Mouse (Mus musculus): ENCODE results near the gene Cc2d1a.
A peak's percentile ranks its signal among the peaks of the same experiment; 100 is the strongest.

Gene Cc2d1a

DNA sequence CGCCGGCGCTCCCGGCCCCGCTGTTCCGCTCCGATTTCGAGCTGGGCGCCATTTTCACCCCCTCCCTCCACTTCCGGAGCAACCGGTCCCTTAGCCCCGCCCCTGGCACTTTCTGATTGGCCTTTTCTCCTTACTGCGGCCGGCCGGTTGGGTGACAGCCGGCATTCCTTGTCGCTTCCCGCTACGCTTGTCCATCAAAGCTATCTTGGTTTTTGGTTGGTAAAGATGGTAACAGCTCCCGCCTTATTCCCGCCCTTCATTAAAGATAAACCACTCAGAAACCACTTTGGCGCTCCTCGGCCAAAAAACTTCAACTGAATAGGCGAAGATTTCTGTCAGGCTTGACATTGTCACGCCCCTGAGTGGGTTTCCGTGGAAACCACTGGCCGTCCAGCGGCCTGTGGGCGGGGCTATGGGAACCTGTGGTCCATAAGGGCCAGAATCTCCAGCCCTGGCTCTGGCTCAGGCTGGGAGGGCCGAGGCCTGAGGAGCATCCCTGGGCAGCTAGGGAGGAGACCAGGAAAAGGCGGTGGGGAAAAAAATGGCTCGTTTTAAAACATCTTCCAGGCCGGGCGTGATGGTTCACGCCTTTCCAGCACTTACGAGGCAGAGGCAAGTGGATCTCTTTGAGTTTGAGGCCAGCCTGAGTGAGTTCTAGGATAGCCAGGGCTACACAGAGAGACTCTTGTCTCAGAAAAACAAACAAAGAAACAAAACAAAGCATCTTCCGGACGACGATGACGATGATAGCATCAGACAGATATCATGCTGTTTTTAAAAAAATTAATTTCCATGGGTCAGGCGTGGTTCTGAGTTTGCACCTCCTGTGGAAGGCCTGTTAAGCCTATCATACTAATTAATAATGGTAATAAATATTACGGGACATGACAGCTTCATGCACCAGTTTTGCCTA, 42.8 kb downstream of the Cc2d1a start, which contains the start of gene Dcaf15:
Dcaf15 (minus strand) TSS at position 72 of the 913 bp plus-strand sequence.
- DNase-seq (ENCODE audit: low spot score), result peak; percentile 93

DNA sequence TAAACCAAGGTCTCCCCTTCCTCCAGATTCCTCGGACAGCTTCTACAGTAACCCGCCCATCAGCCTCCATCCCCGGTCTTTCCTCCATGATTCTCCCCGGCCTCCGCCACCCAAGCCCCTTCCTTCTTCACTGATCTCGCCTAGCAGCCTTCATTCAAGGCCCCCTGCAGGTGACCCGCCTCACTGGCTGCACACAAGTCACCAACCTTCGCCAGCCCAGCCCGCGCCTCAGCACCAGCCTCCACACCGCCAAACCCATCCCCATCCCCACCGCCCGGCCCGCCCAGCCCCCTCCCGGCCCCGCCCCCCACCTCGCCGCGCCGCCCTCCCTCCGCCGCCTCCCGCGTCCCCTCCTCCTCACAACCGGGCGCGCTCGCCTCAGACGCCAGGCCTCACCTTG, 43.5 kb downstream of the Cc2d1a start:
- no peak for DNase-seq (ENCODE audit: low spot score)

DNA sequence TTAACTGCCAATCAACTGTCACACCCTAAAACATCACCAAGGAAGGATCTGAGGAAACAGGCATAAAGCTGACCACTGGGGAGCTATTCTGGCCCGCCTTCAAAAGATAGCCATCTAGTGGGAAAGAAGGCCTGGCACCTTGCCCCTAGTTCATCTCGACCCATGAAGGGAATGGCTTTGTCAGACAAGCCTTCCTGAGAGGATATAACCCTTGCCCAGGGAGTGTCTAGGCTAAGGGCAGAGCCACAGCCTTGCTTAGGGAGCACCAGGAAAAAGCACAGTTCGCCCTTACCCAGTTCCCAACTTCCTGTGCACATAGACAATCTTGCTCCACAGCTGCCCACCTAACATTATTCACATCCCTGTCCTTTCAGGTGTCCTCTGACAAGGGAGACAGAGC, 44.1 kb downstream of the Cc2d1a start:
- DNase-seq (ENCODE audit: low spot score), result no peak

DNA sequence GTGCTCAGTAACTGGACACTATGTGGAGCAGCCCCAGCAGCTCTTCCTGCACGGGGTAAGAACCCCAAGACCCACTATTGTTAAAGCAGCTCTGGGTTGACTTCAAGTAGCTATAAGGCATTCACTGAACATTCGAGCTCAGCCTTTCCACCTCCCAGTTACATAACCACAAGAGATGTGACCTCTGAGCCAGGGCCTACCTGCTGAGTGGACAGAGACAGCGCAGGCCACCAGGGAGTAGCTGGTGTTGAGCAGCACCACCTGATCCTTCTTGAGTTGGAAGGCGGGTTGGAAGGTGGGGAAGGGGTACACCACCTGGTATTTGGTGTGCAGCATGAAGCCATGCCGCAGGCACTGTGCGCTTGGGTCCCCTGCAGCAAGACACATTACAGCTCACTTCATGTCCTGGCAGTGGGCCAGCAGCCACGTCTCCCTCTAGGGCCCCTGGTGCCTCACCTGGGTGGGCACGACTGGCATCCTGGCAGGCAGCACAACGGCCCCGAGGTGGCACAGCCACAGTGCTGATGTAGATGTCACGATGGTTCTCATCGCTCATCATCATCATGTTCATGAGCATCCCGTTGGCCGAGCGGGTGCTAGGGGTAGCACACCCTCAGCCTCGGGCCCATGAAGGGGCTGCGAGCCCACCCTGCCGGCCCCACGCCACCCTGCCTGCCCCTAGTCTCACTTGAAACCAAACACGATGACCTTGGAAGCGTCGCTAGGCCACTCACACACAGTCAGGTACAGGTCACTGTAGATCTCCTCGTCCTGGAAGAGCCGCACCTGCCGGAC, 46.1 kb downstream of the Cc2d1a start:
- no peak for DNase-seq (ENCODE audit: low spot score)

DNA sequence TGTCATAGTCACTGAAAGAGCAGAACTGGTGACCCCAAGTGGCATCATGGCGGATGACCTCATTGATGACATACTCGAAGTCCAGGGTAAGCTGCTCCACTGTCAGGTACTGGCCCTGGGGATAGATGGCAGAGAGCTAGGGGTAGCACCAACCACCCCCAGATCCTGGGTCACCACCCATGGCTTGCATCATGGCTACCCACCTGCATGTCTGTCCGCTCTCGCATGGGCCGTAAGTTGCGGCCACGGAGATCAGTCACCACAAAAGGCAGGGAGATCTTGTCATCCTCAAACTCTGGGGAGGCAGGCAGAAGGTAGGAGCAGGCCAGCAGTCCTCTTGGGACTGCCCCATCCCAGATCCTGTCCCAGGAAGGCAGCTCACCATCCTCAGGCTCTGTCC, 49.4 kb downstream of the Cc2d1a start:
- no peak for DNase-seq (ENCODE audit: low spot score)

DNA sequence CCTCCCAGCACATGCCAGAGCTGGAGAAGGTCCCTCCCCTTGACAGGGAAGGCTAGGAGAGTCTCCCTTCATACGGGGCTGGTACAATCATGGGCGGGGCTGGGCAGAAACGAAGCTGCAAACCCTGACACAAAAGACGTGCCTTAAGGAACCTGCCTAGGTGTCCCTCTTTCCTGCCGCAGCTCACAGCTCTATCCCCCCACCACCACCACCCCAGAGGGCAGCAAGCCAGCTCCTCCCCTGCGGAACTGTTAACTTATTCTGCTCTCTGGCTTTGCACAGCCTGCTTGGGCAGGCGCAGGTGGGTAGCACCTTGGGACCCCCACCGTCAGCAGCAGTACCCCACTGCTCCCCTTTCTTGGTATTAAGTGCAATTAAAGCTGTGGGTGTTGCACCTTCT, 51.7 kb downstream of the Cc2d1a start:
- no peak for DNase-seq (ENCODE audit: low spot score)

DNA sequence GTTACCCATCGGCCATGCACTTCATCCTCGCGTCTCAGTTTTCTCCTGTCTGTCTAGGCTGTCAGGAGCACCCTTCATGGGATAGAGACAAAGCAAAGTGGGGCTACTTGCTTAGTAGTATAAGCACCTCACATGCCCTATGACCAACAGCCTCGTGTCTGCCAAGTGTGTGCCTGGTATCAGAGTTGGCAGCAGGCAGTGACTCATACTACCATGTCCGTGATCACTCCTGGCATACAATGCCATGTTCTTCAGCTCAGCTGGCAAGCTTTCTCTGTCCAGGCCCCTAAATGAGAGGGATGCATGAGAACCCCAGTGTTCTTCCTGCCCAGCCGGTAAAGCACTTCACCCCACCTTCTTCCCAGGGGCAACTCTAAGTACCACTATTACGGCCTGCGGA, 57.2 kb downstream of the Cc2d1a start:
- no peak for DNase-seq (ENCODE audit: low spot score)

DNA sequence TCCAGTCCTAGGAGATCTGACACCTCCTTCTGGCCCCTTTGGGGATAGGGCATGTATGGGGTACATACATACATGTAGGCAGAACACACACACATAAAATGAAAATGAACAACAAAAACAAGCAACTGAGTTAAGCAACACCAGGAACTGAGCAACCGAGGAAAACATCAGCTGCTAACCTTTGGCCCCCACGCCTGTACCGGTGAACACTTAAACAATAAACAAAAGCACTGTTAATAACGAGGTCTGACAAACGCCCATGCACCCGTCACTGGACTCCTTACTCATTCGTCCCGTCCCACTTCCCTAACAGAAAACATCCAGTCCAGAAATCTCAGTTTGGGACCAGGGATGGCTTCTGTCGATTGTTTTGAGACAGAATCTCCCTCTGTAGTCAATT, 58.5 kb downstream of the Cc2d1a start:
- no peak for DNase-seq (ENCODE audit: low spot score)

DNA sequence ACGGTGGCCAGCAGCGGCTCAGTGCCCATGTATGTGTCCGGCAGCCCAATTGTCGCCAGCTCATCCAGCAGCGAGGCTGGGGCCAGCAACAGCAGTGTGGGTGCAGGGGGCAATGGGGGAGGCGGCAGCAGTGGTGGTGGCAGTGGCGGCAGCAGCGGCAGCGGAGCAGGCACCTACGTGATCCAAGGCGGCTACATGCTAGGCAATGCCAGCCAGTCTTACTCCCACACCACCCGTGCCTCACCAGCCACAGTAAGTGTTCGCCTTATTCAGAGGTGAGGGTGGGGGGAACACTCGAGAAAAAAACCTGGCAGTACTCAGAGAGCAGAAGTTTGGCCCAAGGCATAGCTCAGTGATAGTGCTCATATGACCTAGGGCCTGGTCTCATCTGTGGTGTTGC, 59.9 kb downstream of the Cc2d1a start:
- no peak for DNase-seq (ENCODE audit: low spot score)

DNA sequence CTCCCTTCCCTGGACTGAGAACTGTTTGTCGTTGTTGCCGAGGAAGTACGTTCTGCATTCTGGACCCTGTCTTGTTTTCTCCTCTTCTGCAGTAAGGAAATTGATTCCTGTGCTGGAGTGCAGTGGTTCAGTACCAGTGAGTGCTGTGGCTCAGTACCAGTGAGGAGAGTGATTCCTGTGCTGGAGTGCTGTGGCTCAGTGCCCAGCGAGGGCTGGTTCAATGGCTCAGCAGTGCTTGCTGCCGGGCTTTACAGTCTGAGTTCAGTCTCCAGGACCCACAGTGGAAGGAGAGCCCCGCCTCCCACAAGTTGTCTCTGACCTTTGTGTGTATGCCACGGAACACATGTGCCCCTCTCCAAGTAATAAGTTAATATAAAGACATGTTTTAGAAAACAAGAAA, 60.6 kb downstream of the Cc2d1a start:
- DNase-seq (ENCODE audit: low spot score), result no peak

DNA sequence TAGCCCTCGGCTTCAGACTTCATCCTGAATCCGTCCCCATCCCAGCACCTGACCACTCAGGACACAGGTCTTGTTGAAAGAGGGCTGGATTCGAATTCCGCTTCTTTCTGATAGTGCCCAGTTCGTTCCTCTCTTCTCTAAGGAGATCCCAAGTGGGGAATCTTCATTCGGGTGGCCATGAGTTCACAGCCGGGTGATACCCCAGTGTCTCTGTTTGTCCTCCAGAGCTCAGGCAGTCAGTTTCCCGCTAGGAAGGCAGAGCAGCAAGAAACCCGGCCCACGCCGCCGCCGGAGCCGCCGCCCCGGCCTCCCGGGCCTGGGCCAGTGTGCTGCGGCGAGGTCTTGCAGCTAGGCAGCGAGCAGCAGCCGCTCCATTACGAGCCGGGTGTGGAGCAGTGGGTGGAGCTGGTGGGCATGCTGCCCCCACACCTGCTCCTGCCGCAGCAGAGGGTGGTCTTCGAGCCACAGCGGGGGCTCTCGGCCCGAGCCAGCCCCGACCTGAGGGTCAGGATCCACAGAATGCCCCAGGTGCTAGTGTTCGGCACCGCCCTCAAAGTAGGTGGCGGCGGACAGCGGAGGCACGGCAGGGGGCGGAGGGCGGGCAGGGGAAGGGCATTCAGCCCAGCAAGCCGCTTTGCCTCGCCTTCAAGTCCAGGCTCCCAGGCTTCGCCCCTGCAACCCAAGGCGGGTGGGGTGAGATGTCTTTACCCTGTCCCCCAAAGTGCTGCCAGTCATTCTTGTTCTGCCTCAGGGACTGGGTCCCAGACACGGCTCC, 63.2 kb downstream of the Cc2d1a start:
- DNase-seq (ENCODE audit: low spot score), result no peak

DNA sequence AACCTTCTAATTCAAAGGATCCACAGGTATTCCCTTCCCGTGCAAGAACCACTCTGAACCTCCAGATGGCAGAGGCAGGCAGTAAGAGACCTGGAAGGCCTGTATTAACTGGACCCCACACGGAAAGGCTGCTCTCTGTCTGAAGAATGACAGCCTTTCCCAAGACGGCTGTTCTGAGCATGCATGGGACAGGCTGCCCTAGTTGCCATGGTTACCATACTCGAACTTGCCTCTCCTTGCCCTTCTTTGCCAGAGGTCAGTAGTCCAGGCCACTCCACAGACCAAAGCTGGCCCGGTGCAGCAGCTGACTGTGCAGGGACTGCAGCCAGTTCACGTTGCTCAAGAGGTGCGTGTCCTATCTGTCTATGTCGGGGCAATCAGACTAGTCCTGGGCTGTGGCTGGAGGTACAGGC, 63.9 kb downstream of the Cc2d1a start:
- DNase-seq (ENCODE audit: low spot score), result no peak

All from urinary bladder, postnatal 10 days (tissue).